Mouse (Mus musculus) left cerebral cortex, postnatal 25 days (tissue): ENCODE results near the gene Rbm34. TPM values are rescaled to one million over a fixed set of nuclear protein-coding genes. Genes with fewer than 3 reads are reported as not detected.

Source experiments
- DNase-seq, 2 experiments: peaks; one replicate each; pipeline ENCODE4 v3.0.0; 2022; ENCODE audit warnings: low spot score in 2 of 2, mixed read lengths in 1 of 2
- intact Hi-C: fragments of 180-260 bp; cut with DNase I; formaldehyde crosslinking; loops from one replicate; pipeline ENCODE4 v1.15.1; 2025
- total RNA-seq, 2 experiments: library from RNA; stranded (reverse); gene quantifications; 2 replicates each; pipeline ENCODE4 v1.2.3; 2021

Gene Rbm34
- total RNA-seq, 2 experiments from 2014 or later: 13.2 to 14.2 TPM

- DNase-seq: no peak
- intact Hi-C loops: no loop called here
Observed at GRCm38 (mm10) chr8:126968107-126968506, 2.8 kb downstream of the Rbm34 start.

GRCm38 (mm10) chr8:126965246-126965645, 5.6 kb downstream of the Rbm34 start:
- intact Hi-C loops: no loop called here
- DNase-seq: no peak

GRCm38 (mm10) chr8:126962871-126963270, 8.0 kb downstream of the Rbm34 start:
- DNase-seq: no peak
- intact Hi-C loops: no loop called here

DNA sequence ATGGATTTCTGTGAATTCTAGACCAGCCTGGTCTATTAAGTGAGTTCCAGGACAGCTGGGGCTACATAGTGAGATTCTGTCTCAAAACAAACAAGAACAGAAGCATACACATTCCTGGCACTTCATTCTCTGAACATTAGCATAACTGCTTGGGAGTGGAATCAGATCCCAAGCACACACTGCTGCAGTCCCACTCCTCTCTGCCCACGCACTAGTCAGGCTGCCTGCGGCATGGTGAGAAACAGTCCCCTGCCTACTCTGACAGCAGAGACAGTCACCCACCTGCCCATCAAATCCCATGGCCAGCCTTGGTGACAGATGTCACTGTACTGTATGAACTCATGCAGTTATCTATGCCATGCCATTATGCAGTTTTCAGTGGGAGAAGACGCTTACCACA, 9.4 kb downstream of the Rbm34 start:
- intact Hi-C loops: no loop called here
- DNase-seq: peak; percentile 42 to 76

- intact Hi-C loops: no loop called here
- no peak for DNase-seq
Observed at GRCm38 (mm10) chr8:126951900-126952636, 18.8 kb downstream of the Rbm34 start.

DNA sequence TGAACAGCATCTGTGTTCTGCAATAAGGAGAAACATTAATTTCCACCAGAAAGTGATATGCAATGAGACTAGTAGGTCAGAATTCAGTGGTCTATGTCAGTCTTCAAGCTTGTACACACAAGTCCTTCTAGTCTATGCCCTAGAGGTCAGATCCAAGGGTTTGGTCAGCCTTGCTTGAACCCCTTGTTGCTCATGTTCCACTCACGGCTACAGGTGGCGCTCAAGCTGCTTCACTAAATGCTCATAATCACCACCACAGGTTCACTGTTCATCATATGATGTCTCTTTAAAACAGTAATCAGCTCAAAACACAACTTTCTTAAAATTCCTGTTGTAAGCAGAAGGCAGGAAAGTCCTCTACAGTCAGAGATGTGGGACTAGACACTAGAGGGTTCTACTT, 21.3 kb downstream of the Rbm34 start:
- intact Hi-C loops: loop anchor here (5.0 kb wide), 1 partner anchor 527 kb away; the partner anchor contains the start of gene Coa6
- no peak for DNase-seq

DNA sequence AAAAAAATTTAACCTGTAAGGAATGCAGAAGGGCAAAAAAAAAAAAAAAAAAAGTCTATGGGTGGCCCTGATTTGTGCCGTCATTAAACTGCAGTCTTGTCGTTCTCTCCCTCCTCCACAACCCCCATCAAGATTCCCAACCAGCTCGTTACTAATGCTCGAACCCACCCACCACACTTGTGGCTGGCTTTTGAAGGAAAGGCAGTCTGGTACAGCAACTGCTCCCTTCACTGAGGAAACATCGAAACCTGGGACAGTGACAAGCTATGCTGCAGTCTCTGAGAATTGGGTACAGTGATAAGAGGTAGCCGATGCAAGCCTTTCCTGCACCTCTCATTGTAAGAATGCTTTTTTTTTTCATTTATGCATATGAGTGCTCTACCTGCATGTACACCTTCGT, 24.4 kb downstream of the Rbm34 start:
- DNase-seq: peak in 1 of 2 experiments; percentile 23
- intact Hi-C loops: loop anchor here (5.0 kb wide), 1 partner anchor 524 kb away; the partner anchor contains the start of gene Coa6

DNA sequence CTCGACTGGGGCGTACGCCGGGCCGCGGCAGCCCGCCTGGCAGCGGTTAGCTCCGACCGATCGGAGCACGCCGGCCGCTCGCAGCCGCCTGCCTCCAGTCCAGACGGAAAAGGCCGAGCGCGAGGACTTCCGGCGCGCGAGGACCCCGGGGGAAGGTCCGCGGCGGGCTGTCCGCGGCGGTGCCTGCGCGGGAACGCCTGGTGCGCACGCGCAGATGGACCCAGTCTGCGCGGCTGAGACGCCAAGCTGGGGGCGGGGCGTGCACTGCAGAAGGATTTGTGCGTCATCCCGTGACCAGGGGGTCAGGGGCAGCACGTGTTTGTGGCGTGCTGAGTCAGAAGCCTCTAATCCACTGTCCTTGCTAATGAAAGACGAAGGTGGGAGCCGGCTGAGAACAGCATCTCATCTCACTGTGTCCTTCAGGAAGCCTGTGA, 25.1 kb downstream of the Rbm34 start, which contains the start of gene Tomm20:
Gene Tomm20 (minus strand): TSS at position 115 of the 434 bp plus-strand sequence.
- intact Hi-C loops: loop anchor here (5.0 kb wide), 1 partner anchor 523 kb away; the partner anchor contains the start of gene Coa6

DNA sequence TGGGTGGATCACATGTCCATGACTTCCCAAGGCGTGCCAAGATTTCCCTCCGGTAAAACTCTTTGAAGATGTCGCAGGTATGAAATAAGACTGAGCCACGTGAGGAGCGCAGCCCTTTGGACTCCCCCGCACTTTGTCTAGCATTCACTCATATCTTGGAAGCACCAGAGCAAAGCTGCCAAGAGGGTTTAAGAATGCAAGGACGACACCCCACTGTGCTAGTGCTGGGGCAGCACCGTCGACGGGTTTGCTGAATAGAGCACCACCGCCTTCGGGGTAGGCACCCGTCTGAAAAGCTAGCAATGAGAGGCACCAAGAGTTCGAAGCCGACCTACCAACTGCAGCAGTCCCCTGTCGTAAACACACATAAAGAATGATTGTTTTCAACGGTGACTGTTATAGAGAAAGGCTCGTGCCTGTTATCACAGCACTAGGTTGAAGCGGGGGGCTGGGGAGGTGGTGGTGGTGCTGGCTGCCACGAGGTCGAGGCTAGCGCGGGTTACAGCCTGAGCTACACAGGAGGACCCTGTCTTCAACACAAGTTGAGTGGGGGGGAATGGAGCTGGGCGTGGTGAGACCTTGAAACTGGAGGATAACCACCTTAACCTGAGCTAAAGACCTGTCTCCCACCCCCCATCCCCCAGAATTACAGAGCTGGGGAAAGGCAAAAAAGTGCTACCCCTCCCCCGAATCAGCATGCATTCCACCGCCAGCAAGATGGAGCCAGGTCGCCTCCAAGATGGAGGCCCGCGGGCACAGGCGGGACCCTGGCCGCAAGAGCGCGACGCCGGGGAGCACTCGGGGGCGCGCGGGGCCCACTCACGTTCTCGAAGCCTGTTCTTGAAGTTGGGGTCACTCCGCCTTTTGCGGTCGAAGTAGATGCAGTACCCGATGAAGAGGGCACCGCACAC, 25.8 kb downstream of the Rbm34 start:
- intact Hi-C loops: loop anchor here (5.0 kb wide), 1 partner anchor 523 kb away; the partner anchor contains the start of gene Coa6
- DNase-seq: peak in 1 of 2 experiments; percentile 59

More for the DNA sequence above, 25.1 kb downstream of the Rbm34 start, which contains the start of gene Tomm20:
- DNase-seq: peak; percentile 97 to 99

GRCm38 (mm10) chr8:126943565-126943964, 27.3 kb downstream of the Rbm34 start:
- intact Hi-C loops: no loop called here

DNA sequence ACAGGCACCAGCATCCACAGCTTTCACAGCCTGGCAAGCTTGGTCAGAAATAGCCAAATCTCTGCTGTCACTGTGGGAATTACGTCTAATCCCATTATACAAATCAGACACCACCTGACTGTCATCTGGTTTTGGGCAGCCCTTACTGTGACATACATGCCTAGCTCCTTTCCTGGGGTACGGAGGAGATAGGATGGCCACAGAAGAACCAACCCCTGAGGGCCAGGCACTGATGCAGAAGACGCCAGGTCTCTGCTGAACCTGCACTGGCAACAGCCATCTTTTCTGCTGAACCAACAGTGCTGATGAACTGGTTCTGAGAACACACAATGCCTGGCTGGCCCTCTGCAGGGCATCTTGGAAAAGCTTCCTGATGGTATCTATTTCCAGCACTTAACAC, 33.5 kb downstream of the Rbm34 start:
- no peak for DNase-seq
- intact Hi-C loops: no loop called here

More at GRCm38 (mm10) chr8:126943565-126943964, 27.3 kb downstream of the Rbm34 start:
- no peak for DNase-seq

- intact Hi-C loops: no loop called here
Observed at GRCm38 (mm10) chr8:126935932-126936331, 34.9 kb downstream of the Rbm34 start.

DNA sequence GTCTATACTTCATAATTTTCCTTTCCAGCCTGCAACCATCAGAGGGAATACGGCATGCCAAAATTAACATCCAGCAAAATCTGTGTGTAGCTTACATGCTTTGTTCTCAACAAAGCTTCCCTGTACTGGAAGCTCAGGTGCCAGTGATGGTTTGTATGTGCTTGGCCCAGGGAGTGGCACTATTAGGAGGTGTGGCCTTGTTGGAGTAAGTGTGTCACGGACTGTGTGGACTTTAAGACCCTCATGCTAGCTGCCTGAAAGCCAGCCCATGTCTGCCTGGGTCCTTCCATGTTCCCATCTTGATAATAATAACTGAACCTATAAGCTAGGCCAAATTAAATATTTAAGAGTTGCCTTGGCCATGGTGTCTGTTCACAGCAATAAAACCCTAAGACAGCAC, 35.5 kb downstream of the Rbm34 start:
- no peak for DNase-seq
- intact Hi-C loops: no loop called here

More at GRCm38 (mm10) chr8:126935932-126936331, 34.9 kb downstream of the Rbm34 start:
- DNase-seq: peak in 1 of 2 experiments; percentile 28

- no peak for DNase-seq
- intact Hi-C loops: no loop called here
Observed at GRCm38 (mm10) chr8:126932656-126933055, 38.2 kb downstream of the Rbm34 start.

DNA sequence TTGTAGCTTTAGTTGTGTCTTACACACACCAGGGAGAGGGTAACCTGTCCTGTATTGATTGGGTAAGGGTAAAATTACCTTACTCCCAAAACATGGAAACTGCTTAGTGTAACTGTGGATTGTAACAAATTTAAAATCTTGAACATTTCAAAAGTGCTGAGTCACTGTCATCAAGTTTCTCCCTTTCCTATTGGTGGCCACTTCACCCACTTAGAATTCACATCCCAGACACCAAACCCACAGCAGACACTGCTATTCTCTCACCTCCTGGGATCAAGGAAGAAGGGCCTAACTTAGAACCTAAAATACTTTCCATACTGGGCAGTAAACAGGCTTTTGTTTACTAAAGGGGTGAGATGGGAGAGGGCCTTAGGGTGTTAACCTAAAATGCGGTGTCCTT, 38.6 kb downstream of the Rbm34 start:
- intact Hi-C loops: no loop called here
- DNase-seq: peak in 1 of 2 experiments; percentile 18

GRCm38 (mm10) chr8:126931720-126932119, 39.2 kb downstream of the Rbm34 start:
- intact Hi-C loops: no loop called here
- no peak for DNase-seq

DNA sequence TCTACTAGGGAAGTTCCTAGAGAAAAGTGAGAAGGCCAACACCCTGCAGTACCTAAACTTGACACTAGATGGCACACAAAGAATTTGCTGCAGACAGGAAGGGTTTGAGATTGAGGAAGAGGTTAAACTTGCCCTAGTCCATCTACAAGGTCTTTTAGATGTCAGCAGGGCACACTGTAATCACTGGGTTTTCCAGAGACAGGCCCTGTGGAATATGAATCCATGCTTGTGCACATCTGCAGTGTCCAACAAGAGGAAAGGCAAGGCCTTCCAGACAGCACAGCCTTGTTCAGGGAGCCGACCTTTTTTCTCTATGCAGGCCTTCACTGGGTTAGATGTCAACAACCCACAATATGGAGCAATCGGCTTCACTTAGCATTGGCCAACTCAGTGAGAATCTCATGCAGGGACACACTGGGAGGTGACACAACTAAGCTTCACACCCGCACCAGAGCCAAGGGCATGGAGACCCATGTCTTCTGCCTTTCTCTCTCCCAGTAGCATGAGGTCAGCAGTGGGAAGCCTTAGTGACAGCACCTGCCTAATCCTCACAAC, 41.2 kb downstream of the Rbm34 start:
- peak; percentile 64 to 66 for DNase-seq
- intact Hi-C loops: loop anchor here (2.0 kb wide), 1 partner anchor 45 kb away; no protein-coding TSS in a partner anchor

DNA sequence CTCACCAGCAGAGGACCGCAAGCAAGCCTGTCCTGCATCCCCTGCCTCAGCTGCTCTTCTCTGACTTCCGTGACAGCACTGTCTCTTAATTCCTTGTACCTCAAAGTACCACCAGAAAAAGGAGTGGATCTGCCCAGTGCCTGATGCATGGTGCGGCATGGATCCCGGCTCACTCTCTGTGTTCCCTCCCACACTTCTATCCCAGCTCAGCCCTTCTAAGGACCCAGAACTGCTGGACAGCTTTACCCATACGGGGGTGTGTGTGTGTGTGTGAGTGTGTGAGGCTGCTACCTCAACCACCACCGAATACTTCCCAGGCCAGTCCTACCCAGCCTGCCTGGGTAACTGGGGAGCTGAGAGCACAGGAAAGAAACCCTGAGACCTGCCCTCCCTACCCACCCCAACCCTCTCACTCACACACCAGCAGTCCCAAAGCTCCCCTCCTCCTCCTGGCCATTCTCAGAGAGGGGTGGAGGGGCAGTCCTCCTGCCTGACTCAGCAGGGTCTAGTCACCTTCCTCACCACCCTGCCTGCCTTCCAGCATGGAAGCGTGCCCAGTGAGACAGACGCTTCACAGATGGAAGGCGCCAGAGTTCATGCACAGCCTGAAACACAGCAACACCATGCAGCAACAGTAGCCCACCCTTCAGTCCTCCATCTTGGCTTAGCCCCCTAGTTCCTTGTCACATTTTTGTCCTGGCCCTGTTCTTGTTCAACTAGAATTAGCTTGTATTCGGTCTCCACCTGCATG, 41.9 kb downstream of the Rbm34 start:
- peak in 1 of 2 experiments; percentile 42 for DNase-seq
- intact Hi-C loops: loop anchor here (2.0 kb wide), 1 partner anchor 46 kb away; no protein-coding TSS in a partner anchor

DNA sequence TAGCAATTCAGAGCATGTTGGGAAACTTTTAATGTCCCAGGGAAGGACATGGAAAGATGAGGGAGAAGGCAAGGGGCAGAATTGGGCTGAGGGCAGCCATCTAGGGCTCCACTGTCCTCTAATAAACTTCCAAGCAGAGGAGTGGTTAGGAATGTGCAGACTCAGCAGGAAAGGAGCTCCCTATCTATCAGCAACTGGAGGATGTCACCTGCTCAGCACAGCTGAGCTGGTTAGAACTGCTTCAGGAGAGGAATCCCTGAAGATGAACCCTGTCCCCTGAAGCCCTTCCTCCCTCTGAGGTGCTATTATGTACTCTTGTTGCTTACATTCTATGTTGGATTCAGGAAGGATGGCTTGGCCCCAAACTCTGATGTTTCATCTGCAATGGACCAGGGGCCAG, 42.8 kb downstream of the Rbm34 start:
- DNase-seq: no peak
- intact Hi-C loops: loop anchor here (2.0 kb wide), 1 partner anchor 47 kb away; no protein-coding TSS in a partner anchor
